ENCODE assay signal across 17 mouse cellular contexts in genomic region chr19:10403593-10404380, GRCm38 (mm10). TPM values are rescaled to one million over a fixed set of nuclear protein-coding genes. Genes with fewer than 3 reads are reported as not detected.
A peak's percentile ranks its signal among the peaks of the same experiment; 100 is the strongest.
DNase-seq lines count a peak whose midpoint lies in the region; ATAC-seq and TF ChIP-seq lines count a peak whose summit lies in the region.
"Had no signal": no experiment of that assay in that cellular context is flagged by ENCODE, and none has a peak within 500 bp of the region (broad histone marks: within the 10 kb centered on the region; RNA-seq: fewer than 3 reads in every experiment).

No protein-coding gene starts in this region.

- no peak for TF ChIP-seq CTCF in forebrain, postnatal 0 days (IDR thresholded peaks at IDR 0.05; ENCODE audit: low read depth)

- H3K4me3 ChIP-seq in forebrain, postnatal 0 days (ENCODE audit: low read depth, low read length): no peak overlapping the region
- H3K4me3 ChIP-seq in forebrain, embryonic 15.5 days: no peak overlapping the region
- H3K4me3 ChIP-seq in hindbrain, embryonic 13.5 days: no peak overlapping the region
- H3K4me3 ChIP-seq in midbrain, embryonic 16.5 days (ENCODE audit: low read depth, low read length): no peak overlapping the region
- H3K4me3 ChIP-seq: embryonic facial prominence, embryonic 12.5 days; heart, embryonic 13.5 days; lung, embryonic 15.5 days had no signal

- ATAC-seq in forebrain, postnatal 0 days: peak; percentile 14; the same call in 1 of the 2 replicates
- ATAC-seq in forebrain, embryonic 15.5 days (replicated peaks): no peak
- 0 out of 2 replicates have a peak, but pooled peaks have one; percentile 23 for ATAC-seq in hindbrain, embryonic 13.5 days (ENCODE audit: low FRiP score)
- 0 out of 2 replicates have a peak, but pooled peaks have one; percentile 25 for ATAC-seq in midbrain, embryonic 16.5 days

- H3K27ac ChIP-seq in forebrain, postnatal 0 days (ENCODE audit: low read depth, low read length): no peak overlapping the region
- H3K27ac ChIP-seq in forebrain, embryonic 15.5 days (replicated peaks): no peak overlapping the region
- 0 out of 2 replicates have a peak overlapping the region, but pooled peaks have one; percentile 14 for H3K27ac ChIP-seq in hindbrain, embryonic 13.5 days
- peak overlapping the region; percentile 5; the same call in 1 of the 2 replicates for H3K27ac ChIP-seq in midbrain, embryonic 16.5 days (ENCODE audit: low read length)
- H3K27ac ChIP-seq: embryonic facial prominence, embryonic 12.5 days; heart, embryonic 13.5 days; lung, embryonic 15.5 days had no signal

- no peaks in the 10 kb centered on the region for H3K36me3 ChIP-seq in forebrain, postnatal 0 days (ENCODE audit: insufficient read depth)
- no peaks in the 10 kb centered on the region for H3K36me3 ChIP-seq in forebrain, embryonic 15.5 days
- no peaks in the 10 kb centered on the region for H3K36me3 ChIP-seq in hindbrain, embryonic 13.5 days
- no peaks in the 10 kb centered on the region for H3K36me3 ChIP-seq in midbrain, embryonic 16.5 days (ENCODE audit: control insufficient read depth, insufficient read depth, low read length)
- H3K36me3 ChIP-seq: embryonic facial prominence, embryonic 12.5 days; G1E; heart, embryonic 13.5 days; lung, embryonic 15.5 days had no signal

- H3K9me3 ChIP-seq in forebrain, postnatal 0 days (ENCODE audit: low read length): no peaks in the 10 kb centered on the region
- no peaks in the 10 kb centered on the region for H3K9me3 ChIP-seq in forebrain, embryonic 15.5 days
- H3K9me3 ChIP-seq in hindbrain, embryonic 13.5 days: no peaks in the 10 kb centered on the region
- H3K9me3 ChIP-seq in midbrain, embryonic 16.5 days (replicated peaks; ENCODE audit: control insufficient read depth, low read length, poor library complexity, severe bottlenecking): no peaks in the 10 kb centered on the region
- H3K9me3 ChIP-seq: embryonic facial prominence, embryonic 12.5 days; G1E; heart, embryonic 13.5 days; lung, embryonic 15.5 days had no signal

- H3K4me2 ChIP-seq in forebrain, postnatal 0 days (ENCODE audit: low read depth): no peak overlapping the region
- no peak overlapping the region for H3K4me2 ChIP-seq in forebrain, embryonic 15.5 days (replicated peaks)
- H3K4me2 ChIP-seq in hindbrain, embryonic 13.5 days: no peak overlapping the region
- no peak overlapping the region for H3K4me2 ChIP-seq in midbrain, embryonic 16.5 days (ENCODE audit: low read length)
- H3K4me2 ChIP-seq: embryonic facial prominence, embryonic 12.5 days; heart, embryonic 13.5 days; liver, embryonic 11.5 days; lung, embryonic 15.5 days had no signal

- H3K4me1 ChIP-seq in forebrain, postnatal 0 days (ENCODE audit: insufficient read depth): peaks cover 10% of the 10 kb centered on the region; the same call in 1 of the 2 replicates
- H3K4me1 ChIP-seq in forebrain, embryonic 15.5 days: peaks cover 17% of the 10 kb centered on the region
- peaks cover 33% of the 10 kb centered on the region for H3K4me1 ChIP-seq in hindbrain, embryonic 13.5 days (replicated peaks)
- peaks cover 19% of the 10 kb centered on the region for H3K4me1 ChIP-seq in midbrain, embryonic 16.5 days (ENCODE audit: control insufficient read depth, insufficient read depth, low read length)
- H3K4me1 ChIP-seq: embryonic facial prominence, embryonic 12.5 days; heart, embryonic 13.5 days; lung, embryonic 15.5 days had no signal

- no peak for DNase-seq in forebrain, postnatal 0 days
- peak; percentile 73 for DNase-seq in brain, adult 2 months (ENCODE audit: low read depth, low spot score)
- DNase-seq in adrenal gland, adult 2 months: no peak
- no peak for DNase-seq in embryo, embryonic 10.5 days (ENCODE audit: low spot score)
- DNase-seq: adrenal gland, adult 8-10 months; layer of hippocampus, adult 9-11 months; right cerebral cortex, postnatal 4 days had no signal

- 67% methylated on average over 10 of the region's 10 CpGs for WGBS in forebrain, postnatal 0 days
- WGBS in forebrain, embryonic 15.5 days: 77% methylated on average over 10 of the region's 10 CpGs
- 62% methylated on average over 10 of the region's 10 CpGs for WGBS in hindbrain, embryonic 13.5 days
- 50% methylated on average over 10 of the region's 10 CpGs for WGBS in midbrain, embryonic 16.5 days

- H3K27me3 ChIP-seq in forebrain, postnatal 0 days (ENCODE audit: insufficient read depth, low read length): no peaks in the 10 kb centered on the region
- H3K27me3 ChIP-seq in forebrain, embryonic 15.5 days: no peaks in the 10 kb centered on the region
- 0 out of 2 replicates have a peak, but pooled peaks cover 4% of the 10 kb centered on the region for H3K27me3 ChIP-seq in hindbrain, embryonic 13.5 days
- no peaks in the 10 kb centered on the region for H3K27me3 ChIP-seq in midbrain, embryonic 16.5 days (ENCODE audit: control insufficient read depth, insufficient read depth, low read depth, low read length)
- H3K27me3 ChIP-seq: embryonic facial prominence, embryonic 12.5 days; lung, embryonic 15.5 days had no signal

- no peak overlapping the region for H3K9ac ChIP-seq in forebrain, postnatal 0 days
- H3K9ac ChIP-seq in forebrain, embryonic 15.5 days (replicated peaks): no peak overlapping the region
- no peak overlapping the region; the same call in 1 of the 2 replicates for H3K9ac ChIP-seq in hindbrain, embryonic 13.5 days
- no peak overlapping the region; the same call in 1 of the 2 replicates for H3K9ac ChIP-seq in midbrain, embryonic 16.5 days (ENCODE audit: low read depth, low read length)
- H3K9ac ChIP-seq: embryonic facial prominence, embryonic 12.5 days; heart, embryonic 13.5 days; lung, embryonic 15.5 days had no signal

RNA-seq across cellular contexts. Expression of gene Syt7, which starts 14.9 kb away (rescaled TPM):
- 91.6 and 110 TPM in 2 replicates for total RNA-seq in forebrain, postnatal 0 days (2014; rRNA removed)
- 14.9 and 19.2 TPM in 2 replicates for polyA plus RNA-seq in forebrain, postnatal 0 days (2015; fragmentation: Nextera tagmentation; extraction: Ambion mirVana)
- polyA plus RNA-seq in forebrain, embryonic 15.5 days (2015; fragmentation: Nextera tagmentation; extraction: Ambion mirVana): 8.9 and 10.3 TPM in 2 replicates
- 7.9 and 8.4 TPM in 2 replicates for polyA plus RNA-seq in hindbrain, embryonic 13.5 days (2015; fragmentation: Nextera tagmentation; extraction: Ambion mirVana)
- 13.6 and 15.5 TPM in 2 replicates for polyA plus RNA-seq in midbrain, embryonic 16.5 days (2015; fragmentation: Nextera tagmentation; extraction: Ambion mirVana)
- 10 to 100 TPM; 27.2 to 38.3 TPM for total RNA-seq in adrenal gland, adult 2 months (2021)
- polyA plus RNA-seq in adrenal gland, adult 2 months (2012; rRNA removed): 12.2 and 13.5 TPM in 2 replicates
- total RNA-seq: granulocyte monocyte progenitor cell, adult 5-6 weeks; hematopoietic stem cell, adult 5-6 weeks had no signal
- polyA plus RNA-seq: G1E had no signal

RNA-seq across cellular contexts. Expression of gene Lrrc10b, which starts 53.5 kb away (rescaled TPM):
- total RNA-seq in forebrain, postnatal 0 days (2014; rRNA removed): 6.5 and 7.7 TPM in 2 replicates
- 1.1 and 2.5 TPM in 2 replicates for polyA plus RNA-seq in forebrain, postnatal 0 days (2015; fragmentation: Nextera tagmentation; extraction: Ambion mirVana)
- polyA plus RNA-seq in forebrain, embryonic 15.5 days (2015; fragmentation: Nextera tagmentation; extraction: Ambion mirVana): 0.40 and 1.1 TPM in 2 replicates
- polyA plus RNA-seq in hindbrain, embryonic 13.5 days (2015; fragmentation: Nextera tagmentation; extraction: Ambion mirVana): 0.53 and 1.1 TPM in 2 replicates
- 1.9 and 2.0 TPM in 2 replicates for polyA plus RNA-seq in midbrain, embryonic 16.5 days (2015; fragmentation: Nextera tagmentation; extraction: Ambion mirVana)
- total RNA-seq in adrenal gland, adult 2 months (2021): 1 to 10 TPM; 3.3 to 5.0 TPM
- 2.8 and 6.1 TPM in 2 replicates for polyA plus RNA-seq in adrenal gland, adult 2 months (2012; rRNA removed)
- total RNA-seq: G1E; granulocyte monocyte progenitor cell, adult 5-6 weeks; hematopoietic stem cell, adult 5-6 weeks had no signal
- polyA plus RNA-seq: G1E; liver, embryonic 11.5 days had no signal

Comparison
In these comparisons a context has a peak if more than half of its experiments do, and no peak if none do; other contexts are left out.
1. H3K27ac ChIP-seq: peak in hindbrain, embryonic 13.5 days (single experiment) and midbrain, embryonic 16.5 days (single experiment); none in forebrain, postnatal 0 days (single experiment) and forebrain, embryonic 15.5 days (single experiment).